20 mouse cellular contexts compared by ENCODE assay signal in genomic region chr3:122834519-122834918, GRCm38 (mm10).
DNase-seq lines count a peak whose midpoint lies in the region; ATAC-seq and TF ChIP-seq lines count a peak whose summit lies in the region.
"Had no signal": no experiment of that assay in that cellular context is flagged by ENCODE, and none has a peak within 500 bp of the region (broad histone marks: within the 10 kb centered on the region; RNA-seq: fewer than 3 reads in every experiment).

No protein-coding gene starts in this region.

- no peak overlapping the region for H3K9ac ChIP-seq in heart, postnatal 0 days (replicated peaks; ENCODE audit: low read depth, low read length)
- H3K9ac ChIP-seq in lung, postnatal 0 days (replicated peaks; ENCODE audit: low read depth), result no peak overlapping the region
- no peak overlapping the region for H3K9ac ChIP-seq in intestine, embryonic 16.5 days (ENCODE audit: low read depth, low read length)
- H3K9ac ChIP-seq in stomach, postnatal 0 days (ENCODE audit: low read length), result no peak overlapping the region
- H3K9ac ChIP-seq: forebrain, embryonic 13.5 days; midbrain, embryonic 12.5 days; neural tube, embryonic 13.5 days had no signal

- DNase-seq in heart, postnatal 0 days (ENCODE audit: low spot score), result no peak
- DNase-seq in heart, postnatal 25 days (ENCODE audit: low spot score), result no peak
- DNase-seq in lung, postnatal 0 days (ENCODE audit: low spot score), result peak; percentile 24
- no peak for DNase-seq in lung, adult 2 months
- no peak for DNase-seq in stomach, postnatal 0 days (ENCODE audit: low spot score)
- DNase-seq in layer of hippocampus, adult 2 months (ENCODE audit: low spot score in 2 of 2), result no peak
- DNase-seq: adrenal gland, postnatal 14 days; cerebellum, adult 18-20 months; gastrocnemius, postnatal 10 days; heart, adult 2 months; kidney, adult 9 months; kidney, postnatal 4 days; right cerebral cortex, postnatal 14 days; thymus, postnatal 14 days had no signal

- no peak overlapping the region for H3K4me3 ChIP-seq in heart, postnatal 0 days (ENCODE audit: low read depth, low read length)
- no peak overlapping the region for H3K4me3 ChIP-seq in lung, postnatal 0 days (ENCODE audit: low read depth, low read length)
- no peak overlapping the region for H3K4me3 ChIP-seq in lung, adult 2 months (replicated peaks; ENCODE audit: extremely low read depth, low read depth, low read length)
- no peak overlapping the region for H3K4me3 ChIP-seq in intestine, embryonic 16.5 days (ENCODE audit: low read length)
- no peak overlapping the region for H3K4me3 ChIP-seq in stomach, postnatal 0 days (ENCODE audit: low read depth, low read length)
- no peak overlapping the region for H3K4me3 ChIP-seq in layer of hippocampus, adult 2 months
- H3K4me3 ChIP-seq: forebrain, embryonic 13.5 days; heart, adult 2 months; midbrain, embryonic 12.5 days; neural tube, embryonic 13.5 days had no signal

- H3K36me3 ChIP-seq in heart, postnatal 0 days (replicated peaks; ENCODE audit: control insufficient read depth, insufficient read depth, low read length), result no peaks in the 10 kb centered on the region
- H3K36me3 ChIP-seq in lung, postnatal 0 days (ENCODE audit: insufficient read depth, low read length), result no peaks in the 10 kb centered on the region
- H3K36me3 ChIP-seq in intestine, embryonic 16.5 days (ENCODE audit: control insufficient read depth, insufficient read depth, low read length), result 0 out of 2 replicates have a peak, but pooled peaks cover 8% of the 10 kb centered on the region
- 0 out of 2 replicates have a peak, but pooled peaks cover 3% of the 10 kb centered on the region for H3K36me3 ChIP-seq in stomach, postnatal 0 days (ENCODE audit: control insufficient read depth, insufficient read depth, low read length)
- H3K36me3 ChIP-seq: G1E; neural tube, embryonic 13.5 days had no signal

- no peak for TF ChIP-seq POLR2A in lung, adult 2 months (IDR thresholded peaks at IDR 0.05; ENCODE audit: borderline replicate concordance, extremely low read depth, low read depth, low read length)

- intact Hi-C loops in heart, postnatal 25 days (cut with DNase I), result no loop called here

- no peak for TF ChIP-seq CTCF in heart, postnatal 0 days (IDR thresholded peaks at IDR 0.05; ENCODE audit: low read depth)
- no peak for TF ChIP-seq CTCF in lung, postnatal 0 days (IDR thresholded peaks at IDR 0.05)
- TF ChIP-seq CTCF in lung, adult 2 months (IDR thresholded peaks at IDR 0.05; ENCODE audit: insufficient read depth, low read length), result no peak
- TF ChIP-seq CTCF in stomach, postnatal 0 days (IDR thresholded peaks at IDR 0.05; ENCODE audit: low read depth), result no peak
- TF ChIP-seq CTCF in layer of hippocampus, adult 2 months (conservative IDR thresholded peaks at IDR 0.05), result no peak

- TF ChIP-seq EP300 in heart, postnatal 0 days (IDR thresholded peaks at IDR 0.05; ENCODE audit: low read depth), result no peak
- no peak for TF ChIP-seq EP300 in lung, postnatal 0 days (IDR thresholded peaks at IDR 0.05)
- no peak for TF ChIP-seq EP300 in stomach, postnatal 0 days (optimal IDR thresholded peaks at IDR 0.05)

- 0 out of 2 replicates have a peak, but pooled peaks cover 4% of the 10 kb centered on the region for H3K4me1 ChIP-seq in heart, postnatal 0 days (ENCODE audit: control insufficient read depth, insufficient read depth)
- no peaks in the 10 kb centered on the region for H3K4me1 ChIP-seq in lung, postnatal 0 days (ENCODE audit: insufficient read depth, low read depth, low read length)
- H3K4me1 ChIP-seq in lung, adult 2 months (ENCODE audit: control insufficient read depth, insufficient read depth, low read length), result no peaks in the 10 kb centered on the region; the same call in 1 of the 2 replicates
- H3K4me1 ChIP-seq in intestine, embryonic 16.5 days (ENCODE audit: control insufficient read depth, insufficient read depth, low read length), result peaks cover 6% of the 10 kb centered on the region
- no peaks in the 10 kb centered on the region for H3K4me1 ChIP-seq in stomach, postnatal 0 days (replicated peaks; ENCODE audit: control insufficient read depth, insufficient read depth)
- H3K4me1 ChIP-seq: forebrain, embryonic 13.5 days; midbrain, embryonic 12.5 days had no signal

- no peaks in the 10 kb centered on the region for H3K9me3 ChIP-seq in heart, postnatal 0 days (replicated peaks; ENCODE audit: control insufficient read depth, low read length)
- no peaks in the 10 kb centered on the region for H3K9me3 ChIP-seq in lung, postnatal 0 days (ENCODE audit: low read length)
- H3K9me3 ChIP-seq in intestine, embryonic 16.5 days (ENCODE audit: control insufficient read depth, low read length), result no peaks in the 10 kb centered on the region
- no peaks in the 10 kb centered on the region for H3K9me3 ChIP-seq in stomach, postnatal 0 days (ENCODE audit: control insufficient read depth, low read length)
- H3K9me3 ChIP-seq: forebrain, embryonic 13.5 days; G1E; midbrain, embryonic 12.5 days; neural tube, embryonic 13.5 days had no signal

- WGBS in heart, postnatal 0 days, result 57% methylated on average over 5 of the region's 5 CpGs
- 48% methylated on average over 5 of the region's 5 CpGs for WGBS in lung, postnatal 0 days
- 40% methylated on average over 5 of the region's 5 CpGs for WGBS in lung, adult 2 months
- 53% methylated on average over 5 of the region's 5 CpGs for WGBS in intestine, embryonic 16.5 days
- 48% methylated on average over 5 of the region's 5 CpGs for WGBS in stomach, postnatal 0 days

- H3K4me2 ChIP-seq in heart, postnatal 0 days (ENCODE audit: low read depth, low read length), result no peak overlapping the region
- no peak overlapping the region for H3K4me2 ChIP-seq in lung, postnatal 0 days (replicated peaks; ENCODE audit: low read depth, low read length)
- no peak overlapping the region for H3K4me2 ChIP-seq in intestine, embryonic 16.5 days (ENCODE audit: low read depth, low read length)
- H3K4me2 ChIP-seq in stomach, postnatal 0 days (replicated peaks; ENCODE audit: low read depth), result no peak overlapping the region
- H3K4me2 ChIP-seq: forebrain, embryonic 13.5 days; liver, embryonic 11.5 days; midbrain, embryonic 12.5 days; neural tube, embryonic 13.5 days had no signal

- H3K27me3 ChIP-seq in heart, postnatal 0 days (ENCODE audit: control insufficient read depth, insufficient read depth, low read length), result no peaks in the 10 kb centered on the region
- H3K27me3 ChIP-seq in lung, postnatal 0 days (replicated peaks; ENCODE audit: insufficient read depth, low read length), result no peaks in the 10 kb centered on the region
- no peaks in the 10 kb centered on the region for H3K27me3 ChIP-seq in intestine, embryonic 16.5 days (replicated peaks; ENCODE audit: control insufficient read depth, insufficient read depth, low read length)
- no peaks in the 10 kb centered on the region for H3K27me3 ChIP-seq in stomach, postnatal 0 days (ENCODE audit: control insufficient read depth, insufficient read depth, low read length)
- H3K27me3 ChIP-seq: forebrain, embryonic 13.5 days; midbrain, embryonic 12.5 days; neural tube, embryonic 13.5 days had no signal

- H3K27ac ChIP-seq in heart, postnatal 0 days (ENCODE audit: low read depth), result 0 out of 2 replicates have a peak overlapping the region, but pooled peaks have one; percentile 25
- H3K27ac ChIP-seq in lung, postnatal 0 days (ENCODE audit: low read length), result 0 out of 2 replicates have a peak overlapping the region, but pooled peaks have one; percentile 60
- peak overlapping the region; percentile 79 for H3K27ac ChIP-seq in intestine, embryonic 16.5 days (ENCODE audit: low read length)
- peak overlapping the region; percentile 76 for H3K27ac ChIP-seq in stomach, postnatal 0 days (replicated peaks)
- no peak overlapping the region for H3K27ac ChIP-seq in layer of hippocampus, adult 2 months
- H3K27ac ChIP-seq: forebrain, embryonic 13.5 days; heart, adult 2 months; midbrain, embryonic 12.5 days; neural tube, embryonic 13.5 days had no signal

- ATAC-seq in heart, postnatal 0 days (ENCODE audit: insufficient read depth, low read depth), result no peak; the same call in 1 of the 2 replicates
- peak; percentile 70 for ATAC-seq in lung, postnatal 0 days
- ATAC-seq in intestine, embryonic 16.5 days, result peak; percentile 42
- peak; percentile 10; the same call in 1 of the 2 replicates for ATAC-seq in stomach, postnatal 0 days (ENCODE audit: low FRiP score, low TSS enrichment)
- ATAC-seq: forebrain, embryonic 13.5 days had no signal
